Mouse (Mus musculus): Measurements from ENCODE around the gene Creg2.
"Not testable (repeated sequence)": the region's sequence is repeated elsewhere in the genome, so short reads cannot be mapped to it uniquely, and the experiment has no call there.

Creg2 gene

DNA sequence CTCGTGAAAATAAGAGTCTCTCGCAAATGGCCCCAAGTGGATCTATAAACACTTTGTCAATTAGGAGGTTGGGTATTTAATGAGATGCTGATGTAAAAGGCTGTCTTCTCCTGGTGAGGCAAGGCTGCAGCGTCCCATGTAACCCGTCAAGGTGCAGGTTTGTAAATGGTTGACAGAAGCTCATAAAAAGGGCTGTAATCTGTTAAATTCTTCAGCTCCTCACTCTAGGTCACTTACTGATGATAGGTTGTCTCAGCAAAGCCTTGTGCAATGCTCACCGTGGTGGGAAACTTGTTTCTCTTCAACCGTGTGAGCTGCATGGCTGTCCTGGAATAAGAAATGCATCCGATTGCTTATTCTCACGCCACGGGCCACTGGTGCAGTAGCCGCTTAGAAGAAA lies 57.4 kb downstream of the Creg2 start:
- DNase-seq = no peak

- no peak for DNase-seq
Measured at GRCm38 (mm10) chr1:39592090-39592489, 59.2 kb downstream of the Creg2 start.

- not testable (repeated sequence) for DNase-seq
Measured at GRCm38 (mm10) chr1:39591557-39591956, 59.7 kb downstream of the Creg2 start.

DNA sequence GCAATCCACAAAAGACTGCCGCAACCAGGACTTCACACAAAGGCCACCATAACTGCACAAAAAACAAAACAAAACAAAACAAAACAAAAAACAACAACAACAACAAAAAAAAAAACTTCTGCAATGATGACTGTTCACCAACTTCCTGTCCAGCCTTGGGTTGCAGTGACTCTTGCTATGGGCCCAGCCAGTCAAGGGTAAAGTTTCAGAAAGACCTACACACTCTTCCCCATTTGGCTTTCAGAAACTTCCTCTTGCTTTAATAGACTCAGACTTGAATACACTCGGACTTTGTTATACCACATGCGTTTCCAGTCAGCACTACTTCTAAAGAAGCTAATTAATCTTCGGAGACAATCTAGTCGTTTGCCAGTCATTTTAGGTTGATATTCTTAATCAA lies 61.1 kb downstream of the Creg2 start:
- no peak for DNase-seq

- no peak for DNase-seq
Measured at GRCm38 (mm10) chr1:39585416-39585815, 65.9 kb downstream of the Creg2 start.

- peak in 1 of 2 experiments; percentile 12 for DNase-seq
Measured at GRCm38 (mm10) chr1:39583173-39583572, 68.1 kb downstream of the Creg2 start.

DNA sequence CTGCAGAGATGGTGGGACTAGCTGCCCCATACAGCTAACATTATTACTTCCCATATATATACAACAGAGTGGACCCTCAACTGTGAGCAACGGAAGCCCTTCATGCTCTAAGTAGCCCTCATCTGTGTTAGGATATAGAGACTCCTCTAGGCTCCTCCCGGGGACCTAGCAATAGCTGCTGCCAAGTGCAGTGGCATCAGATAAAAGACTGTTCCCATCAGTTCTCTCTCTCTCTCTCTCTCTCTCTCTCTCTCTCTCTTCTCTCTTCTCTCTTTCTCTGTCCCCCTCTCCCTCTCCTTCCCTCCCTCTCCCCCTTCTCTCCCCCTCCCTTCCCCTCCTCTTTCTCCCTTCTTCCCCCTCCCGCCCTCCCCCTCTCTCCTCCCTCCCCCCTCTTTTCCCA lies 70.1 kb downstream of the Creg2 start:
- no peak for DNase-seq

- peak; percentile 18 to 39 for DNase-seq
Measured at GRCm38 (mm10) chr1:39579139-39579538, 72.1 kb downstream of the Creg2 start.

DNA sequence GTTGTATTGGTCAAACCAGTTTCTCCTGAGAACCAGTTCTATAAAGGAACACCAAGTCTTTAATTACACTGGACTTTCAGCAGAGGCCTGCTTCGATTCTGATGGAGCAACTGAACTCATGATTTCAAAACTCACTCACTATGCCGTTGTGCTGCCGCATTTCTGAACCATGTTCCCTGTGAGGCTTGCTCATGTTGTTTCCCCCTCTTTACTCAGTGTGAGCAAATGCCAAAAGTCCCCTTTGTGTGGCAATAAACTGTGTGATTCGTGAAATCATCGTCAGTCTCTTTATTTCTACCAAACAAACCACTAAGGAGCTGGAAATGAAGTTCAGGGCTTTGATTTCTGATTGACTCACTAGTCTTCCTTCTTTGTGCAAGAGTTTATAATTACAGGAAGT lies 72.8 kb downstream of the Creg2 start:
- peak; percentile 27 to 32 for DNase-seq

DNA sequence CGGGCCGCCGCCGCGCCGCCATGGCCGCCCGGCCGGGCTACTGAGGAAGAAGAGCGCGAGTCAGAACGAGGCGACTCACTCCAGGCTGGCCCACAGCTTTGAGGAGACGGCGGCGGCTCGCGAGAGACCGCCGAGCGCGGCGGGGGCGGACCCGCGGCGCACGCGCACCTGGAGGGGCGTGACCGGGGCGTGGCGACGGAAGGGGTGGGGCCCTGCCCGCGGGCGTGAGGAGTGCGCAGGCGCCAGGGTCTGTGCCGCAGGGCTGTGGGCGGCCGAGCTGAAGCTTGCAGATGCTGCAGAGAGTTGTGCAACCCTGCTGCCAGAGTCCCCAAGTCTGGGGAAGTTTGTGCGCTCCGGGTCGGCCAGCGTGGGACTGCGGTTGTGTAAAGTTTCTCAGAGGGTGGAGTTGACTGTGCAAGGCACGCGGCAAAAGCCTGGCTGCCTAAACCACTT lies 74.0 kb downstream of the Creg2 start, which contains the start of gene Rnf149:
Gene Rnf149 (minus strand): TSS at position 153 of the 453 bp plus-strand sequence.
- peak; percentile 94 to 95 for DNase-seq

- DNase-seq = peak; percentile 46 to 52
Measured at GRCm38 (mm10) chr1:39576431-39577243, 74.6 kb downstream of the Creg2 start.

- no peak for DNase-seq
Measured at GRCm38 (mm10) chr1:39575778-39576375, 75.4 kb downstream of the Creg2 start.

DNA sequence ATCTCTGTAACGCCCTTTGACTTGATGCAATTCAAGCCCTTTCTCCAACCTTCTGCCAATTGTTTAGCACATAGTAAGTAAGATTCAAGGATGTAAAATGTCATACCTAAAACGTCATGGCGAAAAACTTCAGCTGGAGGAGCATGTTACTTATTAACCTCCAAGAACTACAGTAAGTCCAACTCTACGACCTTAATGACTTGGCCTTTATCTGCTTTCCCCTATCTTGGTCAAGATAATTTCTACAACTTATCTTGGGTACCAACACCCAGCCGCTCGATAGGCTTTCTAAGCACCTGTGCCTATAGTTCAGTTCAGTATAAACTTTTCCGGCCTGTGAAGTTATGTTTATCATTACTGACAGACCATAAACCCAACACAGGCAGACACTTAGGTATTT lies 77.4 kb downstream of the Creg2 start:
- DNase-seq = no peak

DNA sequence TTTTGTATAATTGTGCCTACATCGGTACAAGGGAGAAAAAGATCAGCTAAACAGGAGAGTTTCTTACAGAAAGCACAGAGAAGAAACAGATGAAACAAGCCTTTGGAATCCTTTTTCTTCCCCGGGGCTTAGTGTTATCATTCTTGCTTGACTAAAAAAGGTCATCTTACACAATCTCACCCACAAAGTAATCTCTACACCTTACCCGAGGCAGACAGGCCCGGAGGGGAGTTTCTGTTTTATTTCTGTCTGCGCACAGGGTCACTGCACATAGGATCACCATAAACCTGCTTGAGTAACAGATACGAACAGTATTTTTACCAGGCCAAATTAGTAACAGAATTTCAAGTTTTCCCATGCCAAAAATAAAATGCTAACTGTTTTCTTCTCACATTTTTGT lies 79.6 kb downstream of the Creg2 start:
- DNase-seq = no peak
